Mouse (Mus musculus) kidney, adult 9 months (tissue): Measurements from ENCODE around the gene Ctsa.

Source experiments
- DNase-seq: peaks from one replicate; pipeline ENCODE4 v3.0.0; 2022

Ctsa gene

GRCm38 (mm10) chr2:164879568-164880277 lies 47.0 kb downstream of the Ctsa start:
- DNase-seq: peak; percentile 96

GRCm38 (mm10) chr2:164882619-164883018 lies 49.9 kb downstream of the Ctsa start:
- DNase-seq: no peak

GRCm38 (mm10) chr2:164885788-164886187 lies 53.1 kb downstream of the Ctsa start:
- no peak for DNase-seq

- DNase-seq: no peak
These were observed 53.9 kb downstream of the Ctsa start for GRCm38 (mm10) chr2:164886617-164887016.

- no peak for DNase-seq
These were observed 56.3 kb downstream of the Ctsa start for GRCm38 (mm10) chr2:164888996-164889395.

GRCm38 (mm10) chr2:164889960-164890359 lies 57.3 kb downstream of the Ctsa start:
- no peak for DNase-seq
